Mouse (Mus musculus) liver, embryonic 15.5 days (tissue): ENCODE data around the gene Ctsh. TPM values are rescaled to one million over a fixed set of nuclear protein-coding genes. Genes with fewer than 3 reads are reported as not detected.
"Not testable (repeated sequence)": the region's sequence is repeated elsewhere in the genome, so short reads cannot be mapped to it uniquely, and the experiment has no call there.

Experiments used
- ATAC-seq: fragments of 200-750 bp; cut with Nextera tagmentation; 2 replicates; pipeline ENCODE4 v1.8.0; 2017; ENCODE audit warnings: moderate number of reproducible peaks, mild to moderate bottlenecking, moderate library complexity; ENCODE audit not compliant: insufficient read depth
- H3K27ac ChIP-seq: fragments of 300-500 bp; sonication (generic); replicated peaks from 2 replicates; pipeline ENCODE4 v1.5.1; 2015; ENCODE audit warnings: mild to moderate bottlenecking, inconsistent platforms
- H3K27me3 ChIP-seq: fragments of 300-500 bp; sonication (generic); 2 replicates; pipeline ENCODE4 v1.6.1; 2015; ENCODE audit warnings: mild to moderate bottlenecking, inconsistent platforms
- H3K36me3 ChIP-seq: fragments of 300-500 bp; sonication (generic); replicated peaks from 2 replicates; pipeline ENCODE4 v1.6.1; 2015; ENCODE audit warnings: moderate library complexity, mild to moderate bottlenecking, inconsistent platforms
- H3K4me1 ChIP-seq: fragments of 300-500 bp; sonication (generic); replicated peaks from 2 replicates; pipeline ENCODE4 v1.6.1; 2015; ENCODE audit warnings: inconsistent platforms
- H3K4me2 ChIP-seq: fragments of 300-500 bp; sonication (generic); 2 replicates; pipeline ENCODE4 v1.6.1; 2015; ENCODE audit warnings: moderate library complexity, mild to moderate bottlenecking, inconsistent platforms
- H3K4me3 ChIP-seq: fragments of 300-500 bp; sonication (generic); replicated peaks from 2 replicates; pipeline ENCODE4 v1.5.1; 2015; ENCODE audit warnings: mild to moderate bottlenecking, inconsistent platforms
- H3K9ac ChIP-seq: fragments of 300-500 bp; sonication (generic); 2 replicates; pipeline ENCODE4 v1.6.1; 2015; ENCODE audit warnings: moderate library complexity, mild to moderate bottlenecking, inconsistent platforms
- H3K9me3 ChIP-seq: fragments of 300-500 bp; sonication (generic); replicated peaks from 2 replicates; pipeline ENCODE4 v1.6.1; 2016; ENCODE audit warnings: inconsistent platforms
- WGBS: fragments of 180-500 bp; shearing (Covaris S2); methylation state at CpG from one replicate; pipeline ENCODE4 v1.1.7; 2015; ENCODE audit warnings: mixed read lengths; ENCODE audit not compliant: insufficient replicate concordance; 5-methylcytosine and 5-hydroxymethylcytosine counted together
- polyA plus RNA-seq: library from polyadenylated mRNA; unstranded; fragments of >200 nt; fragmentation: Nextera tagmentation; extraction: Ambion mirVana; gene quantifications from 2 replicates; pipeline ENCODE4 v1.2.1, GENCODE M21; 2015

The Ctsh gene
- polyA plus RNA-seq, 1 experiment from 2014 or later: 123 TPM

DNA sequence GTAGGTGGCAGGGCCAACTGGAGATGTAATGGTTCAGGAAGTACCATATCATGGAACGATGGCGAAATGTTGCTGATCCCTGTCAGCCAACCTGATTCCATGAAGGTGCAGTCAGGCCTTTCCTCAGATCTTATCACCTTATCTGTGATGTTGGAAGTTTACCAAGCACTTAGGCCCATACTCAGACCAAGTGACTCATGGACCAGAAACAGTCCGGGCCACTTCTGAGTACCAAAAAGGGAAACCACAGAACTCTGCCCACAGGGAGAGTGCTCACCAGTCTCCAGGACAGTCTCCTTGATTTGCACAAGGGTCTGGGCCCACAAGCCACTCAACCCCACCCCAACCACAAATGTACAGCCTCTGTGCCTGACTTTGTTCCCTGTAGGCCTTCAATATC, 18.2 kb upstream of the Ctsh start:
- Histone ChIP-seq H3K9ac (no peak overlapping the region), H3K4me1 (no peaks in the 10 kb centered on the region), H3K27ac (no peak overlapping the region), H3K36me3 (no peaks in the 10 kb centered on the region), H3K4me3 (no peak overlapping the region), H3K4me2 (no peak overlapping the region), H3K27me3 (no peaks in the 10 kb centered on the region), H3K9me3 (no peaks in the 10 kb centered on the region)
- 53% methylated on average over 3 of the region's 3 CpGs for WGBS
- ATAC-seq: no peak

GRCm38 (mm10) chr9:90036313-90036712, 17.6 kb upstream of the Ctsh start:
- Histone ChIP-seq H3K27ac (no peak overlapping the region), H3K9me3 (no peaks in the 10 kb centered on the region), H3K4me3 (no peak overlapping the region), H3K27me3 (no peaks in the 10 kb centered on the region), H3K4me2 (no peak overlapping the region), H3K9ac (no peak overlapping the region), H3K4me1 (no peaks in the 10 kb centered on the region), H3K36me3 (no peaks in the 10 kb centered on the region)
- WGBS: 59% methylated on average over 4 of the region's 4 CpGs
- ATAC-seq: no peak

- WGBS: 48% methylated on average over 4 of the region's 4 CpGs
- no peaks in the 10 kb centered on the region for H3K4me1 ChIP-seq
- H3K27me3 ChIP-seq: no peaks in the 10 kb centered on the region
- no peak overlapping the region for H3K4me2 ChIP-seq
- H3K9me3 ChIP-seq: no peaks in the 10 kb centered on the region
- H3K36me3 ChIP-seq: no peaks in the 10 kb centered on the region
- H3K9ac ChIP-seq: no peak overlapping the region
- no peak for ATAC-seq
- H3K4me3 ChIP-seq: no peak overlapping the region
- no peak overlapping the region for H3K27ac ChIP-seq
Measured at GRCm38 (mm10) chr9:90038535-90038934, 15.4 kb upstream of the Ctsh start.

GRCm38 (mm10) chr9:90040916-90041315, 13.0 kb upstream of the Ctsh start:
- Histone ChIP-seq H3K4me2 (no peak overlapping the region), H3K9me3 (no peaks in the 10 kb centered on the region), H3K4me1 (no peaks in the 10 kb centered on the region), H3K9ac (no peak overlapping the region), H3K27me3 (no peaks in the 10 kb centered on the region), H3K4me3 (no peak overlapping the region), H3K27ac (no peak overlapping the region), H3K36me3 (no peaks in the 10 kb centered on the region)
- WGBS: 45% methylated on average over 2 of the region's 2 CpGs
- ATAC-seq: no peak

DNA sequence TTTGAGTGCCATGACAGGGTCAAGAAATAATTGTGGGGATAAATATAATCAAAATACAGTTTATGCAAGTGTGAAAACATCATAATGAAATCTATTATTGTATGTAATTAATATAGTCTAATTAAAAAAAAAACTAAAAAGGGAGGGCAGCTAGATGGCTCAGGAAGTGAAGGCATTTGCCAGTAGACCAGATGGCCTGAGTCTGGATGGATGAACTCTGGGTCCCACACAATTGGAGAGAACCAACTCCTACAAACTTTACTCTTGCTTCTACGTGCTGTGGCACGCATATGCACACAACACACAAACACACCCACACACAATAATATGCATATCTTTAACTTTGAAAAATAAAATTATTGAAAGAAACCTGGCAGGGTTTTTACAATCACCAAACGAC, 12.4 kb upstream of the Ctsh start:
- no peak overlapping the region for H3K27ac ChIP-seq
- H3K36me3 ChIP-seq: no peaks in the 10 kb centered on the region
- WGBS: 66% methylated on average over 3 of the region's 3 CpGs
- H3K4me1 ChIP-seq: no peaks in the 10 kb centered on the region
- H3K9ac ChIP-seq: no peak overlapping the region
- H3K4me3 ChIP-seq: no peak overlapping the region
- H3K9me3 ChIP-seq: no peaks in the 10 kb centered on the region
- no peak for ATAC-seq
- no peaks in the 10 kb centered on the region for H3K27me3 ChIP-seq
- no peak overlapping the region for H3K4me2 ChIP-seq

DNA sequence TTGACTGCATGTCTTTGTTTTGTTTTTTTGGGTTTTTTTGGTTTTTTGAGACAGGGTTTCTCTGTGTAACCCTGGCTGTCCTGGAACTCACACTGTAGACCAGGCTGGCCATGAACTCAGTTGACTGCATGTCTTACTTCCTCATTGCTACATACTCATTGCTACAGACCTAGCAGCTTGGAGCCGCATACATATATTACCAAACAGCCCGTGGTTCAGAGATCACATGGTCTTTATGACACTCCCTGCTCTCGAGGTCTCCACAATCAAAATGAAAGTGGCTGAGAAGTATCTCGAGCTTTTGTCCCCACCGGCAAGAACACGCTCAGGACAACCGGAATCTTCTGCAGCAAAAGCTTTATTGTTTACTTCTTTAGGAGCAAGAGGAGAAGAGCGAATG, 11.0 kb upstream of the Ctsh start:
- not testable (repeated sequence) for H3K4me1 ChIP-seq
- WGBS: 71% methylated on average over 8 of the region's 8 CpGs
- ATAC-seq: peak; percentile 40; the same call in 1 of the 2 replicates

GRCm38 (mm10) chr9:90045191-90045590, 8.8 kb upstream of the Ctsh start:
- no peaks in the 10 kb centered on the region for H3K4me1 ChIP-seq
- no peak overlapping the region for H3K27ac ChIP-seq
- no peak for ATAC-seq
- H3K9ac ChIP-seq: no peak overlapping the region
- no peaks in the 10 kb centered on the region for H3K9me3 ChIP-seq
- no peak overlapping the region for H3K4me2 ChIP-seq
- H3K27me3 ChIP-seq: no peaks in the 10 kb centered on the region
- no peaks in the 10 kb centered on the region for H3K36me3 ChIP-seq
- H3K4me3 ChIP-seq: no peak overlapping the region
- 71% methylated on average over 7 of the region's 7 CpGs for WGBS

More for the DNA sequence above, 11.0 kb upstream of the Ctsh start:
- H3K4me2 ChIP-seq, H3K27me3 ChIP-seq, H3K4me3 ChIP-seq, H3K9ac ChIP-seq, H3K36me3 ChIP-seq, H3K27ac ChIP-seq, H3K9me3 ChIP-seq: not testable (repeated sequence)

DNA sequence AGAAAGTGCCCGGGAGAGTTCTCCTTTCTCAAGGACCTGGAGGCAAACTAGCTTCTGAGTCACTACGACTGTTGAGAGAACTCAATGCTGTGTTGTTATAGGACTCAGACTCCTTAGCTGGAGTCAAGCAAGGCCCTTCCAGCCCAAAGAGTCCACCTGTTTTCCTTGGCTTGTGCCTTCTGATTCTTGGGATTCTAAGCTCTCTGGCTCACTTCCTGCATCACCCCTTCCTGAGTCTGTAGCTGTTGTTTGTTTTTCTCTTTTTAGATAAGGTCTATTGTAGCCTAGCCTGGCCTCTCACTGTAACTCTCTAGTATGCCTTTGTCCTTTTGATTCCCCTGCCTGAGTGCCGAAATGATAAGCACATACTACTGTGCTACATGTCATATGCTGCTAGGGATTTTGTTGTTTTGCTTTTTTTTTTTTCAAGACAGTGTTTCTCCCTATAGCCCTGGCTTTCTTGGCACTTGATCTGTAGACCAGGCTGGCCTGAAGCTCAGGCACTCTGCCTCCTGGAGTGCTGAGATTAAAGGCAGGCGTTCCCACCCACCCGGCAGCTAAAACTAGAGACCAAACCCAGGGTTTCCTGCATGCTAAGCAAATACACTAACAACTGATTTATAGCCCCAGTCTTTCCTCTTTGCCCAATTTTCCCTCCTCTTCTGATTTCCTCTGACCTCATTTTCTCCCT, 5.9 kb upstream of the Ctsh start:
- no peak overlapping the region for H3K27ac ChIP-seq

DNA sequence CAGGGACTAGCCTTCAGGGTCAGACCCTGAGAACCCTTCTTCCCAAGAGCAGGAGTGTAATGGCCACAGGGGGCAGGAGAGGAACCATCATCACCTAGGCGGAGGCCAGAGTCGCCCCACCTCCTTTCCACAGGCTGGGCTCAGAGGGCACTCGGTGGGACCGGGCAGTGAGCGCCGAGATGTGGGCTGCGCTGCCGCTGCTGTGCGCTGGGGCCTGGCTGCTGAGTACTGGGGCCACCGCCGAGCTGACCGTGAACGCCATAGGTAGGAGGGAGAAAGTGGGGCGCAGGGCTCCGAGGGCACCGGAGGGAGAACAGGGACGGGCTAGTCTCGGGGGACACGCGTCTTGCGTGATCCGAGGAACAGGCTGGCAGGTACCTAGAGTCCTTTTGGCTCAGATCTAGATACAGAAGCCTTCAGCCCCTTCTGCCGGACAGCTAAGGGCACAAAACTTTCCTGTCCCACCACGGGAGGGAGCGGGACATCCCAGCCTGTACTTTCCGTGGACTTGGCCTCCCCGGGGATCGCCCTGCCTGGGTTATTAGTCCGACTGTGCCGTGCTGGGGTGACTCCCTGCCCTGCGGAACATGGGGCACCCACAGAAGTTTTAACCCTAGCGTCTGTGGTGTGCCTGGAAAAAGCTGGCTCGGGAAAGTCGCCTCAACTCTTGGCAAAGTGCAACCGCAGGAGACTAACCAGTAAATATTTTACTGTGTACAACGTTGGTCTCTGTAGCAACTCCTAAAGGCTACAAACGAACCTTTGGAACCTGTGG, 606 bp downstream of the Ctsh start:
- Histone ChIP-seq H3K9me3 (no peaks in the 10 kb centered on the region), H3K4me2 (peak overlapping the region; percentile 54), H3K27me3 (peaks cover 12% of the 10 kb centered on the region), H3K27ac (peak overlapping the region; percentile 67), H3K4me1 (no peaks in the 10 kb centered on the region; the same call in 1 of the 2 replicates), H3K36me3 (no peaks in the 10 kb centered on the region), H3K4me3 (peak overlapping the region; percentile 58), H3K9ac (peak overlapping the region; percentile 39; the same call in 1 of the 2 replicates)
- WGBS: under 1% methylated on average over 37 of the region's 37 CpGs
- peak; percentile 84 for ATAC-seq

More for the DNA sequence above, 5.9 kb upstream of the Ctsh start:
- no peaks in the 10 kb centered on the region for H3K27me3 ChIP-seq
- H3K36me3 ChIP-seq: no peaks in the 10 kb centered on the region
- no peaks in the 10 kb centered on the region for H3K4me1 ChIP-seq
- no peak overlapping the region for H3K4me2 ChIP-seq
- H3K9me3 ChIP-seq: no peaks in the 10 kb centered on the region
- 24% methylated on average over 5 of the region's 5 CpGs for WGBS
- no peak for ATAC-seq
- no peak overlapping the region for H3K4me3 ChIP-seq
- no peak overlapping the region for H3K9ac ChIP-seq

DNA sequence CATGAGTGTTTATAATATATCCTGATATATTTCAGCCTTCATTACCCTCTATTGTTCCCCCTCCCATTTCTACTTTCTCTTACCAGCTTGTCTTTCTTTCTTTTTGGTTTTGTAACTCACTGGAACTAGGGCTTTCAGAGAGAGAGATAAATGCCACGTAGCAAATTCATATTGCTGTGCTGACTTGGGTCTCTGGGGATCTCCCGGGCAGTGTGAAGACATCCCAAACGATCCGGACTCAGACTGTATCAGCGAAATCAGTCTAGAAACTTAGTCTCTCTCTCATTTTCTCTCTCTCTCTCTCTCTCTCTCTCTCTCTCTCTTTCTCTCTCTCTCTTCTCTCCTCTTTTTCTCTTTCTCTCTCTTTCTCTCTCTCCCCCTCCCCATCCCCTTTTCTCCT, 1.5 kb downstream of the Ctsh start:
- Histone ChIP-seq H3K4me1 (no peaks in the 10 kb centered on the region; the same call in 1 of the 2 replicates), H3K36me3 (no peaks in the 10 kb centered on the region), H3K9ac (no peak overlapping the region), H3K27me3 (peaks cover 12% of the 10 kb centered on the region), H3K4me2 (peak overlapping the region; percentile 54; the same call in 1 of the 2 replicates), H3K27ac (no peak overlapping the region), H3K9me3 (no peaks in the 10 kb centered on the region), H3K4me3 (peak overlapping the region; percentile 58)
- ATAC-seq: no peak
- WGBS: 45% methylated on average over 5 of the region's 5 CpGs

GRCm38 (mm10) chr9:90055911-90056310, 2.0 kb downstream of the Ctsh start:
- ATAC-seq: no peak
- Histone ChIP-seq H3K4me2 (peak overlapping the region; percentile 25; the same call in 1 of the 2 replicates), H3K27ac (no peak overlapping the region), H3K9me3 (no peaks in the 10 kb centered on the region), H3K4me3 (peak overlapping the region; percentile 58; the same call in 1 of the 2 replicates), H3K4me1 (no peaks in the 10 kb centered on the region; the same call in 1 of the 2 replicates), H3K9ac (no peak overlapping the region), H3K27me3 (peaks cover 12% of the 10 kb centered on the region), H3K36me3 (no peaks in the 10 kb centered on the region)
- 57% methylated on average over 3 of the region's 3 CpGs for WGBS
